Mouse (Mus musculus) ES-Bruce4 (cell line): ENCODE data around the gene Nufip1. TPM values are rescaled to one million over a fixed set of nuclear protein-coding genes. Genes with fewer than 3 reads are reported as not detected.

Experiments
- H3K27ac ChIP-seq: 2 replicates; pipeline ENCODE4 v1.5.1; 2012; ENCODE audit warnings: low read length, inconsistent platforms; ENCODE audit not compliant: insufficient read depth
- H3K27me3 ChIP-seq: 2 replicates; pipeline ENCODE4 v1.6.1; 2012; ENCODE audit warnings: mild to moderate bottlenecking, low read length, inconsistent platforms; ENCODE audit not compliant: control insufficient read depth, poor library complexity, insufficient read depth, severe bottlenecking
- H3K36me3 ChIP-seq: 2 replicates; pipeline ENCODE4 v1.6.1; 2012; ENCODE audit warnings: inconsistent platforms, mild to moderate bottlenecking, low read length, moderate library complexity; ENCODE audit not compliant: control insufficient read depth, poor library complexity, insufficient read depth, severe bottlenecking
- H3K4me1 ChIP-seq: one replicate; pipeline ENCODE4 v1.8.1; 2011; ENCODE audit warnings: low read length; ENCODE audit not compliant: control insufficient read depth, insufficient read depth
- H3K4me3 ChIP-seq: 2 replicates; pipeline ENCODE4 v1.5.1; 2011; ENCODE audit warnings: low read depth, mild to moderate bottlenecking, low read length
- H3K9ac ChIP-seq: 2 replicates; pipeline ENCODE4 v1.6.1; 2012; ENCODE audit warnings: low read depth, mild to moderate bottlenecking, inconsistent platforms; ENCODE audit not compliant: poor library complexity, severe bottlenecking
- H3K9me3 ChIP-seq: replicated peaks from 2 replicates; pipeline ENCODE4 v1.6.1; 2012; ENCODE audit warnings: mild to moderate bottlenecking, low read length, inconsistent platforms; ENCODE audit not compliant: control insufficient read depth, poor library complexity, insufficient read depth, severe bottlenecking
- CTCF ChIP-seq: IDR thresholded peaks from one replicate; pipeline ENCODE4 v1.8.1; 2011; ENCODE audit warnings: low read depth, low read length
- EP300 ChIP-seq: IDR thresholded peaks from 2 replicates; pipeline ENCODE4 v1.6.1; 2011; ENCODE audit warnings: low read depth, low read length; ENCODE audit not compliant: insufficient read depth
- POLR2A ChIP-seq: IDR thresholded peaks from one replicate; pipeline ENCODE4 v1.8.1; 2011; ENCODE audit warnings: low read length; ENCODE audit not compliant: insufficient read depth
- polyA plus RNA-seq: library from polyadenylated mRNA; stranded (reverse); fragments of >200 nt; gene quantifications from 2 replicates; pipeline ENCODE4 v1.2.4, GENCODE M21; 2011; ENCODE audit warnings: low read depth; ENCODE audit not compliant: missing spikeins, insufficient read depth, insufficient read length

Nufip1 gene
- polyA plus RNA-seq, 1 experiment: 30.5 TPM

- H3K36me3 ChIP-seq: peaks cover 16% of the 10 kb centered on the region
- H3K27me3 ChIP-seq: no peaks in the 10 kb centered on the region
- no peak overlapping the region for H3K4me3 ChIP-seq
- TF ChIP-seq POLR2A (no peak), CTCF (no peak), EP300 (no peak)
- H3K9me3 ChIP-seq: no peaks in the 10 kb centered on the region
- H3K4me1 ChIP-seq: no peaks in the 10 kb centered on the region
- H3K27ac ChIP-seq: no peak overlapping the region
- H3K9ac ChIP-seq: no peak overlapping the region
Measured at GRCm38 (mm10) chr14:76097815-76098214, 12.9 kb upstream of the Nufip1 start.

GRCm38 (mm10) chr14:76099543-76099942 is 11.1 kb upstream of the Nufip1 start:
- Histone ChIP-seq H3K27ac (no peak overlapping the region), H3K4me3 (no peak overlapping the region), H3K9ac (no peak overlapping the region), H3K9me3 (no peaks in the 10 kb centered on the region), H3K27me3 (no peaks in the 10 kb centered on the region), H3K4me1 (no peaks in the 10 kb centered on the region), H3K36me3 (peaks cover 12% of the 10 kb centered on the region)
- TF ChIP-seq EP300 (no peak), POLR2A (no peak), CTCF (no peak)

- H3K4me3 ChIP-seq: no peak overlapping the region
- no peaks in the 10 kb centered on the region for H3K27me3 ChIP-seq
- no peak overlapping the region for H3K27ac ChIP-seq
- TF ChIP-seq POLR2A: no peak
- TF ChIP-seq CTCF: no peak
- no peak for TF ChIP-seq EP300
- no peak overlapping the region for H3K9ac ChIP-seq
- no peaks in the 10 kb centered on the region for H3K4me1 ChIP-seq
- H3K9me3 ChIP-seq: no peaks in the 10 kb centered on the region
- peaks cover 72% of the 10 kb centered on the region for H3K36me3 ChIP-seq
Measured at GRCm38 (mm10) chr14:76115744-76116143, 5.1 kb downstream of the Nufip1 start.

- Histone ChIP-seq H3K9me3 (no peaks in the 10 kb centered on the region), H3K9ac (no peak overlapping the region), H3K4me1 (no peaks in the 10 kb centered on the region), H3K27ac (no peak overlapping the region), H3K27me3 (no peaks in the 10 kb centered on the region), H3K4me3 (no peak overlapping the region), H3K36me3 (peaks cover 88% of the 10 kb centered on the region)
- no peak for TF ChIP-seq CTCF
- TF ChIP-seq POLR2A: no peak
- no peak for TF ChIP-seq EP300
Measured at GRCm38 (mm10) chr14:76118963-76119362, 8.3 kb downstream of the Nufip1 start.

- Histone ChIP-seq H3K27ac (no peak overlapping the region), H3K36me3 (peaks cover 87% of the 10 kb centered on the region), H3K4me1 (no peaks in the 10 kb centered on the region), H3K27me3 (no peaks in the 10 kb centered on the region), H3K9ac (no peak overlapping the region), H3K9me3 (no peaks in the 10 kb centered on the region), H3K4me3 (no peak overlapping the region)
- TF ChIP-seq EP300 (no peak), POLR2A (no peak), CTCF (no peak)
Measured at GRCm38 (mm10) chr14:76120472-76120871, 9.8 kb downstream of the Nufip1 start.

- Histone ChIP-seq H3K4me1 (no peaks in the 10 kb centered on the region), H3K9me3 (peaks cover 6% of the 10 kb centered on the region), H3K36me3 (peaks cover 89% of the 10 kb centered on the region), H3K27me3 (no peaks in the 10 kb centered on the region), H3K27ac (no peak overlapping the region), H3K9ac (no peak overlapping the region), H3K4me3 (no peak overlapping the region)
- TF ChIP-seq CTCF (peak; percentile 68), POLR2A (no peak)
Measured at GRCm38 (mm10) chr14:76121901-76122662, 11.4 kb downstream of the Nufip1 start.
